Mouse (Mus musculus): ENCODE measurements at regions not wholly inside any gene's neighbourhood (a gene's known extent, or its start where the extent isn't known, plus 50 kb on each side); places are given as distances from the start of the nearest gene placed in this dataset.

DNA sequence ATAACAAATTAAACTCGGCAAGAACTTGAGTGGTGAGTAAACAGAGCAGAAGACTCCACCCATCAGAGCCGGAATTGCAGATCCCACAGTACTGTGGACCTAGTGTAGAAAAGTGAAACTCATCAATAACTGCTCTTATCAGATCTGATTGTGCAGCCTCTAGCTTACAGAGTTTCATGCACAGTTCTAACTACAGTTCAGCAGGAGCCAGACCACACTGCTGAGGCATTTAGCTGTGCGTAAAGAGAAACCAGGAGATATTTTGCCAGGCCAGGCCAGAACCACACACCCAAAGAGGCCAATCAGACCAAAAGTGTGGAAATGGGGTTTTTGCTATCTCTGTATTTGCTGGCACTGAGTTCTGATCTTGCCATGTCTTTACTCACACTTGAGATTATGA lies 71.9 kb upstream of the Ptgfr start:
- no peaks in the 10 kb centered on the region for H3K36me3 ChIP-seq (ENCODE audit: control insufficient read depth, insufficient read depth, low read length)
- H3K4me3 ChIP-seq (ENCODE audit: low read depth, low read length), result no peak overlapping the region
- DNase-seq (ENCODE audit: low spot score), result no peak
- H3K9ac ChIP-seq (ENCODE audit: low read length), result no peak overlapping the region
- H3K27ac ChIP-seq (ENCODE audit: low read depth), result no peak overlapping the region
- WGBS, result 57% methylated on average over 3 of the region's 3 CpGs
- no peaks in the 10 kb centered on the region for H3K27me3 ChIP-seq (replicated peaks; ENCODE audit: control insufficient read depth, insufficient read depth, low read length)
- no peak for ATAC-seq (replicated peaks; ENCODE audit: low FRiP score, low TSS enrichment, low read depth)
- H3K4me1 ChIP-seq (replicated peaks; ENCODE audit: control insufficient read depth, insufficient read depth, low read length), result no peaks in the 10 kb centered on the region
- H3K4me2 ChIP-seq (ENCODE audit: low read length), result no peak overlapping the region
- H3K9me3 ChIP-seq (ENCODE audit: control insufficient read depth, low read length), result no peaks in the 10 kb centered on the region

DNA sequence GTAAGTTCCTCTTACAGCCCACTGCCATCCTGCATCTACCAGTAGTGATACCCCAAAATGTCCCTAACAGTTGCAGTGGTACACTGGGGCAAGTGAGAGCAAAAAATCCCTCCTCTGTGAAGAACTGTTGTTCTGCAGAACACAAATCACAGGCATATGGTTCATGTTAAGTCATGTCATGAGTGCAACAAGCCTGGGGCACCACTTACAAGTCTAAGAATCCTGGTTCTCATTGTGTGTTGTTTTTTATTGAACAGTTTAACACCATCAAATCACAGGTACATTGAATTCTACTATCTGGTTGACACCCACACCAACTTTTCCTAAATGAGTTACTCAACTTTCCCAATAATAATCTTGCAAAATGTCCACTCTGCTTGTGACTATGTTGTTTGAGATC lies 71.5 kb upstream of the Ptgfr start:
- H3K9me3 ChIP-seq (ENCODE audit: control insufficient read depth, low read length), result no peaks in the 10 kb centered on the region
- H3K9ac ChIP-seq (ENCODE audit: low read length), result no peak overlapping the region
- no peaks in the 10 kb centered on the region for H3K4me1 ChIP-seq (replicated peaks; ENCODE audit: control insufficient read depth, insufficient read depth, low read length)
- no peaks in the 10 kb centered on the region for H3K27me3 ChIP-seq (replicated peaks; ENCODE audit: control insufficient read depth, insufficient read depth, low read length)
- H3K4me2 ChIP-seq (ENCODE audit: low read length), result no peak overlapping the region
- DNase-seq (ENCODE audit: low spot score) (no peak), ATAC-seq (replicated peaks; ENCODE audit: low FRiP score, low TSS enrichment, low read depth) (no peak)
- H3K36me3 ChIP-seq (ENCODE audit: control insufficient read depth, insufficient read depth, low read length), result no peaks in the 10 kb centered on the region
- H3K4me3 ChIP-seq (ENCODE audit: low read depth, low read length), result no peak overlapping the region
- H3K27ac ChIP-seq (ENCODE audit: low read depth), result no peak overlapping the region

DNA sequence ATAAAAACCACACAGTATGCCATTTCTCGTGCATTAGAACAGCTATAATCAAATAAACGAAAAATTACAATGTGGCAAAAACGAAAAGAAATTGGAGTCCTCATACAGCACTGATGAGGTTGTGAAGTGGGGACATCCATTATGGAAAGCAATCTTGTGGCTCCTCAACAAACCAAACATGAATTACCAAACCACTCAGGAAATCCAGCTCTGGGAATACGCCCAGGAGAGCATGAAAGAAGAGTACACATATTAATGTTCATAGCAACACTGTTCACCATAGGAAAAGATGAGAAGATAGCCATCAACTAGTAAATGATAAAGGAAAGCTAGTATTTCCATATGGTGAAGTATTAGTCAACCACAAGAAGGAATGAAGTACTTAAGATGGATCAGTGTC lies 68.3 kb upstream of the Ptgfr start:
- no peak for DNase-seq (ENCODE audit: low spot score)
- WGBS, result 88% methylated on average over 4 of the region's 4 CpGs

DNA sequence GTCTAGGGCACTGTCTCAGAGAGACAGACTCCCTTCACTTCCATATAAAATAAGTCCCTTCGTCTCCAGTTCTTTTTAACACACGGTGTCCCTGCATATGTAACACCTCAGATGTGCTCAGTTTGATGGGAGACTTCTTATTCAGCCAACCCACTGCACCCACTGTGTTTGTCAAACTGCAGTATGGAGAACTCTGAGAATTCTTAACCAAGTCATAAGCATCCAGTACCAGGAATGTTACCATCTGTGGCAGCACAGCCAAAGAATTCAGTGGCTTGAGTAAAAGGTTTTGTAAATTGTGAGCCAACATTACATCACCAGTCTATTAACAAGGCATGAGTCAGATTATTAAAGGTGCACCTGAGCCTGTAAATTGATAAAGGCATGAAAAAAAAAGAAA lies 65.7 kb upstream of the Ptgfr start:
- Histone ChIP-seq H3K27me3 (replicated peaks; ENCODE audit: control insufficient read depth, insufficient read depth, low read length) (no peaks in the 10 kb centered on the region), H3K9me3 (ENCODE audit: control insufficient read depth, low read length) (no peaks in the 10 kb centered on the region), H3K4me1 (replicated peaks; ENCODE audit: control insufficient read depth, insufficient read depth, low read length) (peaks cover 4% of the 10 kb centered on the region; the same call in 1 of the 2 replicates), H3K36me3 (ENCODE audit: control insufficient read depth, insufficient read depth, low read length) (no peaks in the 10 kb centered on the region), H3K9ac (ENCODE audit: low read length) (no peak overlapping the region), H3K4me2 (ENCODE audit: low read length) (no peak overlapping the region), H3K27ac (ENCODE audit: low read depth) (no peak overlapping the region), H3K4me3 (ENCODE audit: low read depth, low read length) (no peak overlapping the region)
- no peak for ATAC-seq (replicated peaks; ENCODE audit: low FRiP score, low TSS enrichment, low read depth)
- DNase-seq (ENCODE audit: low spot score), result no peak
- 44% methylated on average over 2 of the region's 2 CpGs for WGBS

More for the DNA sequence above, 68.3 kb upstream of the Ptgfr start:
- H3K27me3 ChIP-seq (replicated peaks; ENCODE audit: control insufficient read depth, insufficient read depth, low read length), result no peaks in the 10 kb centered on the region
- no peak overlapping the region for H3K4me3 ChIP-seq (ENCODE audit: low read depth, low read length)
- no peaks in the 10 kb centered on the region for H3K36me3 ChIP-seq (ENCODE audit: control insufficient read depth, insufficient read depth, low read length)
- no peak overlapping the region for H3K27ac ChIP-seq (ENCODE audit: low read depth)
- peaks cover 4% of the 10 kb centered on the region; the same call in 1 of the 2 replicates for H3K4me1 ChIP-seq (replicated peaks; ENCODE audit: control insufficient read depth, insufficient read depth, low read length)
- ATAC-seq (replicated peaks; ENCODE audit: low FRiP score, low TSS enrichment, low read depth), result no peak
- H3K9me3 ChIP-seq (ENCODE audit: control insufficient read depth, low read length), result no peaks in the 10 kb centered on the region
- no peak overlapping the region for H3K4me2 ChIP-seq (ENCODE audit: low read length)
- H3K9ac ChIP-seq (ENCODE audit: low read length), result no peak overlapping the region

DNA sequence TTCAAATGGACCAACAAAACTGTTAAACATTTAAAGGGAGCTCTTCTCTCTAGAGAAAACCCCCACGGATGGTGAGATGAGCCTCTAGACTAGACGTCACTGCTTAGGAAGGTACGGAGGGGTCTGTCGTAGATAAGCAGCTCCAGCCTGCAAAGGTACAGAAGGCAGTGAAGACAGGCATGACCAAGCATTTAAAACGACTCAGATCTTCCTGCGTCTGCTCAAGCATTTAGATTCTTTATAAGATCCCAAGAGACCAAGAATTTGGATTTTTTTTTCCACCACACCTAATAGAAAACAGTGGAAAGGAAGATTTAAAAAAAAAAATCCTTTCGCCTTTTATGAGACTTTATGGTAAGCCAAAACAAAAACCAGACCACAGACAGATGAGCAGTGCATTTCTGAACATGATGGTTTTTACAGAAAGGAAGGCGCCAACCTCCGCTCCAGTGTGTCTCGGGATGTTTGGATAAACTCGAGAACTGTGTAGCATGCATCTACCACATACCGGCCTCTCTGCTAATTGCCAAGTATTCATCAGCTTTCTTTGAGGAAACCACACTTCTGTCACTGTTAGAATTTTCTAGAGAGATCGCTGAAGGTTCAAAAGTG lies 64.9 kb upstream of the Ptgfr start:
- WGBS, result 46% methylated on average over 13 of the region's 13 CpGs
- H3K27ac ChIP-seq (ENCODE audit: low read depth), result no peak overlapping the region
- no peaks in the 10 kb centered on the region for H3K9me3 ChIP-seq (ENCODE audit: control insufficient read depth, low read length)
- ATAC-seq (replicated peaks; ENCODE audit: low FRiP score, low TSS enrichment, low read depth) (no peak), DNase-seq (ENCODE audit: low spot score) (no peak)
- H3K27me3 ChIP-seq (replicated peaks; ENCODE audit: control insufficient read depth, insufficient read depth, low read length), result no peaks in the 10 kb centered on the region
- H3K4me3 ChIP-seq (ENCODE audit: low read depth, low read length), result no peak overlapping the region
- no peak overlapping the region for H3K9ac ChIP-seq (ENCODE audit: low read length)
- H3K4me1 ChIP-seq (replicated peaks; ENCODE audit: control insufficient read depth, insufficient read depth, low read length), result peaks cover 4% of the 10 kb centered on the region; the same call in 1 of the 2 replicates
- H3K4me2 ChIP-seq (ENCODE audit: low read length), result no peak overlapping the region
- H3K36me3 ChIP-seq (ENCODE audit: control insufficient read depth, insufficient read depth, low read length), result no peaks in the 10 kb centered on the region

DNA sequence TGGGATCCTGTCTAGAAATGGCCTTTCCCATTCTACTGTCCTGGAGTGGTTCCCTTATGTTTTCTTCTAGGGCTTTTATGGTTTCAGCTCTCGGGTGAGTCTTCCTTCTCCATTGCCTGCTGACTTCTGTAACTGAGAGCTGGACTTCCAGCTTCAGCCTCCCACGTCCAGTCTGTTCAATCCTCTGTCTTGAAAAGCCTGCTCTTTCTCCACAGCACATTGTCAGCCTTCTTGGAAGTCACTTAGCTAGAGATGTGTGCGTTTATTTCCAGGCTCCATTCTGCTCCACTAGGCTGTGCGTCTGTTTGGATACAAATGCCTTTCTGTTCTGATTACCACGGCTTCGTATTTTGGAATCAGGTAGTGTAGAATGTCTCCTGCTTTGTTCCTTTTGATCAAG lies 62.2 kb upstream of the Ptgfr start:
- no peak for ATAC-seq (replicated peaks; ENCODE audit: low FRiP score, low TSS enrichment, low read depth)
- H3K4me1 ChIP-seq (replicated peaks; ENCODE audit: control insufficient read depth, insufficient read depth, low read length), result peaks cover 4% of the 10 kb centered on the region; the same call in 1 of the 2 replicates
- H3K4me3 ChIP-seq (ENCODE audit: low read depth, low read length), result no peak overlapping the region
- no peak overlapping the region for H3K4me2 ChIP-seq (ENCODE audit: low read length)
- WGBS, result 70% methylated on average over 6 of the region's 6 CpGs
- no peaks in the 10 kb centered on the region for H3K36me3 ChIP-seq (ENCODE audit: control insufficient read depth, insufficient read depth, low read length)
- no peaks in the 10 kb centered on the region for H3K27me3 ChIP-seq (replicated peaks; ENCODE audit: control insufficient read depth, insufficient read depth, low read length)
- H3K9me3 ChIP-seq (ENCODE audit: control insufficient read depth, low read length), result no peaks in the 10 kb centered on the region
- H3K9ac ChIP-seq (ENCODE audit: low read length), result no peak overlapping the region
- no peak overlapping the region for H3K27ac ChIP-seq (ENCODE audit: low read depth)
- no peak for DNase-seq (ENCODE audit: low spot score)

DNA sequence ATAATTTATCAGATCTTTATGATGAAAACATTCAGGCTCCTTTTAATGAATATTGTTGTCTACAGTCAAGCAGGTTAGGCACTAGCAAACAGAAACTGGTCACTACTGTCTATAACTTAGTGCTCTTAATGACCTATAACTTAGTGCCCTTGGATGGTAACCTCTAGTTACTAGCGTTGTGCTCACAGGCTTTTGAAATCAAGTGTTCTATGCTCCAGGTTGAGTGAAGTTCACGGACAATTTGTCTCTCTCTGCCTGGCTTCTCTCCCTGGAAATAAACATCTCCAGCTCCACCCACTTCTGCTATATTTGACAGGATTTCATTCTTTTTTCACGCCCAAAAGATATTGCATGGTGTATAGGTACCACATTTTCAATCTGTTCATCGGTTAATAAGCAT lies 61.7 kb upstream of the Ptgfr start:
- Histone ChIP-seq H3K36me3 (ENCODE audit: control insufficient read depth, insufficient read depth, low read length) (no peaks in the 10 kb centered on the region), H3K4me2 (ENCODE audit: low read length) (no peak overlapping the region), H3K4me3 (ENCODE audit: low read depth, low read length) (no peak overlapping the region), H3K27ac (ENCODE audit: low read depth) (no peak overlapping the region), H3K27me3 (replicated peaks; ENCODE audit: control insufficient read depth, insufficient read depth, low read length) (no peaks in the 10 kb centered on the region), H3K9ac (ENCODE audit: low read length) (no peak overlapping the region), H3K9me3 (ENCODE audit: control insufficient read depth, low read length) (no peaks in the 10 kb centered on the region), H3K4me1 (replicated peaks; ENCODE audit: control insufficient read depth, insufficient read depth, low read length) (peaks cover 4% of the 10 kb centered on the region; the same call in 1 of the 2 replicates)
- DNase-seq (ENCODE audit: low spot score) (no peak), ATAC-seq (replicated peaks; ENCODE audit: low FRiP score, low TSS enrichment, low read depth) (no peak)
- whole genome bisulfite sequencing, result 68% methylated on average over 4 of the region's 4 CpGs

DNA sequence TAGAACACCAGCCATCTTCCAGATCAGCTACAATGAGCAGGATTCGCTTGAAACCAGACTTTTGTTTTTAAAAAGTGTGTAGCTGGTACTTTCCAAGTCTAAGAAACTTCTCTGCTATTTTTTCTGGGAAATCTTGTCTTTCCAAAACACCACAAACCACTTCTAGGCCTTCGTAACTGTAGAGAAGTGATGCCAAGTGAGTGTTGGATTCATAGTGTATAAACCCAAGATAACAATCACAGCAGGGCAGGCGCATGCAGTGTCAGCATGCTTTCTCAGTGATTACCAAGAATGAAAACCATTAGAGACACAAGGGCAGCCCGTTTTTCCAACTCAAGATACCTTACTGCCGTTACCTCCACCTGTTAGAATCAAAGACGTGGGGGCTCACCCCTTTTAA lies 58.9 kb upstream of the Ptgfr start:
- no peak overlapping the region for H3K27ac ChIP-seq (ENCODE audit: low read depth)
- DNase-seq (ENCODE audit: low spot score) (no peak), ATAC-seq (replicated peaks; ENCODE audit: low FRiP score, low TSS enrichment, low read depth) (no peak)
- H3K27me3 ChIP-seq (replicated peaks; ENCODE audit: control insufficient read depth, insufficient read depth, low read length), result no peaks in the 10 kb centered on the region
- peaks cover 6% of the 10 kb centered on the region for H3K4me1 ChIP-seq (replicated peaks; ENCODE audit: control insufficient read depth, insufficient read depth, low read length)
- no peak overlapping the region for H3K4me2 ChIP-seq (ENCODE audit: low read length)
- 87% methylated on average over 6 of the region's 6 CpGs for WGBS
- no peaks in the 10 kb centered on the region for H3K9me3 ChIP-seq (ENCODE audit: control insufficient read depth, low read length)
- H3K36me3 ChIP-seq (ENCODE audit: control insufficient read depth, insufficient read depth, low read length), result no peaks in the 10 kb centered on the region
- no peak overlapping the region for H3K4me3 ChIP-seq (ENCODE audit: low read depth, low read length)
- H3K9ac ChIP-seq (ENCODE audit: low read length), result no peak overlapping the region

DNA sequence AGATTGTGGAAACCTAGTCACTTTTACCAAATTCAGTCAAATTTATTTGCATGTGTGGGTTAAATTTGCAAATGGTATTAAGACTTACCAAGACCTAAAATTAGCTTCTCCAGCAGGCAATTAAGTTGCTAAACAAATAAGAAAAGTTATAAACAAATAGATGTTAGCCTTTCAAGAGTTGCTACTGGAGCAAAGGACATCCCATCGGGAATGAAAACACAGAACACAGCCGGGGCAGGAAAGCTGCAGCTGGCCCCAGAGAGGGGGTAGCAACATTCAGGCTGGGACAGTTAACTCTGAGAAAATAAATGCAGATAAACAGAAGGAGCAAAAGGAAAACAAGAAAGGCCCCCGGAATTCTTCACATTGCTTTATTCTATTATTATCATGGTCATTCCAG lies 57.3 kb upstream of the Ptgfr start:
- Histone ChIP-seq H3K4me2 (ENCODE audit: low read length) (no peak overlapping the region), H3K4me3 (ENCODE audit: low read depth, low read length) (no peak overlapping the region), H3K4me1 (replicated peaks; ENCODE audit: control insufficient read depth, insufficient read depth, low read length) (peaks cover 21% of the 10 kb centered on the region), H3K36me3 (ENCODE audit: control insufficient read depth, insufficient read depth, low read length) (no peaks in the 10 kb centered on the region), H3K27ac (ENCODE audit: low read depth) (no peak overlapping the region), H3K9ac (ENCODE audit: low read length) (no peak overlapping the region), H3K9me3 (ENCODE audit: control insufficient read depth, low read length) (no peaks in the 10 kb centered on the region), H3K27me3 (replicated peaks; ENCODE audit: control insufficient read depth, insufficient read depth, low read length) (no peaks in the 10 kb centered on the region)
- DNase-seq (ENCODE audit: low spot score), result no peak
- no peak for ATAC-seq (replicated peaks; ENCODE audit: low FRiP score, low TSS enrichment, low read depth)
- 42% methylated on average over 3 of the region's 3 CpGs for WGBS

Data from intestine, embryonic 14.5 days (tissue).